Mouse (Mus musculus) thymus, postnatal 10 days (tissue): ENCODE data around the gene Raph1.
A peak's percentile ranks its signal among the peaks of the same experiment; 100 is the strongest.
"Not testable (repeated sequence)": the region's sequence is repeated elsewhere in the genome, so short reads cannot be mapped to it uniquely, and the experiment has no call there.

Experiments
- DNase-seq, 2 experiments: peaks; one replicate each; pipeline ENCODE4 v3.0.0; 2021; ENCODE audit warnings: low spot score in 2 of 2

Gene Raph1

GRCm38 (mm10) chr1:60565270-60565920, 1.5 kb downstream of the Raph1 start:
- DNase-seq, result no peak

- DNase-seq, result no peak
These were observed 2.2 kb downstream of the Raph1 start for GRCm38 (mm10) chr1:60564691-60565090.

DNA sequence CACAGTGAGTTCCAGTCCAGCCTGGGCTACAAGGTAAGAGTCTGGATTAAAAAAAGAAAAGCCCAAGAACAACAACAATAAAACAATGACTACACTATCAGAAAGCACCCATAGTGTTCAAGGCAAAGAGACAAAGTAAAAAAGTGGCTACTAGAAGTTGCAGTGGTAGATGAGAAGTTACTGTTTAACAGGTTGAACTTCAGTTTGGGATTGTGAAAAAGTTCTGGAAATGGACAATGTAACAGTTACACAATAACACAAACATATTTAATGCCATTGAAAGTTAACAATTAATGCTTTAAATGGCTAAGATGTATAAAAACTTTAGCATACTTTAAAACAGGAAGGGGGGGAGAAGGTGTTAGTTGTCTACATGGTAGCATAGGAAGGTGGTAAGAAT, 3.9 kb downstream of the Raph1 start:
- DNase-seq, result no peak

- no peak for DNase-seq
These were observed 23.2 kb downstream of the Raph1 start for GRCm38 (mm10) chr1:60543681-60544080.

GRCm38 (mm10) chr1:60539272-60539671, 27.6 kb downstream of the Raph1 start:
- no peak for DNase-seq

DNA sequence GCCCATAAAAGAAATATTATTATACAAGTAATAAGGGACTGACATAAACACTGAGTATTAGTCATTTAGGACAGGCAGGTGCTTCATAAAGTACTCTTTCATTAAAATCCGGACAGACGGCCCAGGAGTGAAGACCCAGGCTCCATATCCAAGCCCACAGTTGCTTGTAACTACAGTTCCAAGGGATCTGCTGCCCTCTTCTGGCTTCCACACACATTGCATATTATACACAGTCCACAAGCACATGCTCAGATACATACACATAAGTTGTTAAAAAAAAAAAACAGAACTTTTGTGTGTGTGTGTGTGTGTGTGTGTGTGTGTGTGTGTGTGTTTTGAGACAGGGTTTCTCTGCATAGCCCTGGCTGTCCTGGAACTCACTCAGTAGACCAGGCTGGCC, 32.0 kb downstream of the Raph1 start:
- peak; percentile 16 to 65 for DNase-seq

- DNase-seq, result no peak
These were observed 36.3 kb downstream of the Raph1 start for GRCm38 (mm10) chr1:60530636-60531035.

GRCm38 (mm10) chr1:60530107-60530506, 36.8 kb downstream of the Raph1 start:
- no peak for DNase-seq

- DNase-seq, result no peak
These were observed 56.3 kb downstream of the Raph1 start for GRCm38 (mm10) chr1:60510584-60510983.

GRCm38 (mm10) chr1:60503456-60503855, 63.4 kb downstream of the Raph1 start:
- peak in 1 of 2 experiments; percentile 6 for DNase-seq

DNA sequence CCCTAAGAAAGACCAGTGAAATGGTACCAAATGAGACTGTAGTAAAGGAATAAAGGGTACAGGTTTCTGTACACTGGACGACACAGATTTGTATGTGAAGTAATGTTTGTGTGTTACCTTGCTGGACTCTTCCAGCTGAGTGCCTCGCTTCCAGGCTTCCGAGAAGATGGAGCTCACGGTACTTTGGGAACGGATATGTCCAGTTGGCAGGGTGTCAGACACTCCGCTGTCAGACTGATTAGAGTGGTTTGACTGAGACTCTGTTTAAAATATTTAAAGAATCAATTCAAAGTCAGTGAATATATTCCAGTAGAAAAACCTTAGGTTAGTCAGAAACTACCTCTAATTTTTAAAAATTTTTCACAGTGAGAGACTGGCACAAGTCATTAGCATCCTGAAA, 73.5 kb downstream of the Raph1 start:
- DNase-seq, result no peak

DNA sequence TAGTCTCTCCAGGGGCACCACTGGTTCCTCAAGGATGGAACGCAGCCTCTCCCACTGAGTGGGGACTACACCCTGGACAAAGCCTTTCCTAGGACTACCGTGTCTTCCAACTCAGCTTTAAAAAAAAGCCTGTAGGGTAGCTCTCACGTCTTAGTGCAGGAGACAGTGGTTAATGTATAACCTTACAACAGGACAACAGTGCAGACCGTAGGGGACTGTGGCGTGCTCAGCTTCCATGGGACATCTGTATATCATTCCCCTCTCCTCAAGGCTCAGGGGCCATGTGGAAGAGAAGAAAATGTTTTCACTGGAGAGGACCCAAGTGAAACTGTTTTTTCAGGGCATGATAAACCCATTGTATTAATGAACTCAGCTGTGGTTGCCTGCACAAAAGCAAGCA, 74.5 kb downstream of the Raph1 start:
- DNase-seq, result no peak

GRCm38 (mm10) chr1:60490510-60490909, 76.4 kb downstream of the Raph1 start:
- no peak for DNase-seq

DNA sequence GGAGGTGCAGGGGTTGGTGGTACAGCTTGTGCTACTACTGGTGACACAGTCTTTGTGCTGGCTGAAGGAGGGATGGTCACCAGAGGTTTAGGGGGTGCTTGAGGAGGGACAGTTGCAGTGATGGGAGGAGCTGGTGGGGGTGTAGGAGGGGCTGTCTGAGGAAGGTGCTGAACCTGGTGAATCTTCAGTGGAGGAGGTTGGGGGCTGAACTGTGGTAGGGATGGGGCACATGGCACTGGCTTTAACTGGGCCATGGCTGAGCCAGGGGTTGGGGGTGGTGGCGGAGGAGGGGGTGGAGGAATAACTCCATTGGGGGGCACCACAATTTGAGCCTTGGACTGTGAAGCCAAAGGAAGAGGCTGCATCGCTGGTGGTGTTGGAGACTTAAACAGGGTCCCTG, 77.2 kb downstream of the Raph1 start:
- no peak for DNase-seq

- DNase-seq, result no peak
These were observed 78.3 kb downstream of the Raph1 start for GRCm38 (mm10) chr1:60488635-60489034.

DNA sequence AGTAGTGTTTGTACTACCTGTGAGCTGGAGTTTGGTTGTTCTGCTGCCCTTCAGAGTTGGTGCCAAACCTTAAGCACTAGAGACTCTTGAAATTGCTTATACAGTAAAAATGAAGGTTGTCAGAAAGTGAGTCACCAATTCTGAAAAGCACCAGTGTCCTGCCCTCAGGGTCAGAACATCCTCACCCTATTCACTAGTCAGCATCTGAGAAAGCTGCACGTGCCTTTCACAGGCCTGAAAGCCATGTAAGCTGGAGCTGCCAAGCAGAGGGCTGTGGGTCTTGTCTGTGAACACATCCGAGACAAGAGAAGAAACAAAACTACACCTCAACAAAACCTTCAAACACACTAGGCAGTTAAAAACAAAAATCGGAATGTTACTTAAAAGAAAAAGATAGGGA, 81.3 kb downstream of the Raph1 start:
- DNase-seq, result no peak

- DNase-seq, result no peak
These were observed 84.0 kb downstream of the Raph1 start for GRCm38 (mm10) chr1:60482881-60483280.

GRCm38 (mm10) chr1:60481561-60481960, 85.3 kb downstream of the Raph1 start:
- DNase-seq, result no peak

- DNase-seq, result peak; percentile 21 to 44
These were observed 96.4 kb downstream of the Raph1 start for GRCm38 (mm10) chr1:60470541-60470940.

DNA sequence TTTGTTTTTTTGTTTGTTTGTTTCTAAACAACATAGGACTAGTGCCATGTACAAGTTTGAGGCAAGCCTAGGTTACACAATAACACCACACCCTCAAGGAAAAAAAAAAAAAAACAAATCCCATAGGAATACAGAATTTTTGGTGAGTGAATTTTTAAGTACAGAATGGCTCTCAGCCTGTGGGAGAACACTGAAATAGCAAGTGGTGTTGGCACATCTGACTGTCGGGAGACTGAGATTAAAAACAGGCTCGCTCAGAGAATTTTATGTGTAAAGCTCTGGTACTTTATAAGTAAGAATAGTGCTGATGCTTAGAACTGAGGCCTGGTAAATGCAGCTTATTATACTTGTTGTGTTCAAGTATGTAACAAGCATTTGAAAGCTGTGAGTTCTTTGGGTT, 97.4 kb downstream of the Raph1 start:
- no peak for DNase-seq

DNA sequence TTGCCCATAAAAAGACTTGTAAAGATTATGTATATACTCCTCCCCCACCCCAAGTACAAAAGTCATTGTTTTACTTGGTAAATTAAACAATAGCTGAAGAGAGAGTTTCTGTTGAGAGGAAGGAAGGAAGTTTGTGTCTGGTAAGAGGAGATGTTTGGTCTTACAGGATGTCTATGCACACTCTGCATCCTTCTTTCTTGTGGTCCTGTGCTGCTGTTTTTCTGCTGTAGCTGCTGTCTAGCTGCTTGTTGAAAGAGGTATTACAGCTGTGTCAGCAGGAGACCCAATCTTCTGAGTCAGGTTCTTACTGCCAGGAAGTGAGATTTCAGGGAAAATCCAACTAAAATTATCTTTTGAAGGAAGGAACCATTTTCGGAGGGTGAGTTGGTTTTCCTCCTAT, 106.3 kb downstream of the Raph1 start:
- peak; percentile 7 to 18 for DNase-seq

- DNase-seq, result no peak
These were observed 117.0 kb downstream of the Raph1 start for GRCm38 (mm10) chr1:60449896-60450295.

DNA sequence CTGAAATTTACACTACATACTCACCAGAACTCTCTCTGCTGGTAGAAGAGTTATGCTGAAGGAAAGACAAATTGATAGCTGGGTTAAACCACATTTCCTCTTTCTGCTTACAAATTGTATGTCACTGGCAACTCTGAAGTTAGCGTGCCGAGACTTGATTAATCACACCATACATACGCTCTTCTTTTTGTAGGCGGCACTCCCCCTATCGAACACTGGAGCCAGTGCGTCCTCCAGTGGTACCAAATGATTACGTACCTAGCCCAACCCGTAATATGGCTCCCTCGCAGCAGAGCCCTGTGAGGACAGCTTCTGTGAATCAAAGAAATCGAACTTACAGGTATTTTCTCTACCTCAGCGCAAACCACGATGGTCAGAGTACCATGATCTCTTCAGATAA, 119.8 kb downstream of the Raph1 start:
- DNase-seq, result peak in 1 of 2 experiments; percentile 35

DNA sequence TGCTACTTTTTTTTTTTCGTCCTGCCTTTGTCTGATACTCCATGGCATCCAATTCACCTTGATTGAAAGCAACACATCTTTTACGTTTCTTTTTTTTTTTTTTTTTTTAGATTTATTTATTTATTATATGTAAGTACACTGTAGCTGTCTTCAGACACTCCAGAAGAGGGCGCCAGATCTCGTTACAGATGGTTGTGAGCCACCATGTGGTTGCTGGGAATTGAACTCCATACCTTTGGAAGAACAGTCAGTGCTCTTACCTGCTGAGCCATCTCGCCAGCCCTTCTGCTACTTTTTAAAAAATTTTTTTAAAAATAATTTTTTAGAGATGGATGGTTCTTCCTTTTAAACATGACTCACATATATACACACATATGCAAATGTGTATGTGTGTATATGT, 125.5 kb downstream of the Raph1 start:
- DNase-seq, result not testable (repeated sequence)
